Mouse (Mus musculus) kidney, embryonic 14.5 days (tissue): Measurements from ENCODE around the gene Tprkb. TPM values are rescaled to one million over a fixed set of nuclear protein-coding genes. Genes with fewer than 3 reads are reported as not detected.
A peak's percentile ranks its signal among the peaks of the same experiment; 100 is the strongest.
"Not testable (repeated sequence)": the region's sequence is repeated elsewhere in the genome, so short reads cannot be mapped to it uniquely, and the experiment has no call there.

Experiments
- ATAC-seq: fragments of 200-750 bp; cut with Nextera tagmentation; 2 replicates; pipeline ENCODE4 v1.8.0; 2017; ENCODE audit warnings: moderate number of reproducible peaks, mild to moderate bottlenecking, moderate TSS enrichment, moderate library complexity; ENCODE audit not compliant: low FRiP score, low TSS enrichment
- H3K27ac ChIP-seq: fragments of 300-500 bp; sonication (generic); 2 replicates; pipeline ENCODE4 v1.5.1; 2014; ENCODE audit warnings: low read depth, mild to moderate bottlenecking, low read length, moderate library complexity, mixed read lengths
- H3K27me3 ChIP-seq: fragments of 300-500 bp; sonication (generic); 2 replicates; pipeline ENCODE4 v1.6.1; 2014; ENCODE audit warnings: mild to moderate bottlenecking, low read length; ENCODE audit not compliant: control insufficient read depth, insufficient read depth
- H3K36me3 ChIP-seq: fragments of 300-500 bp; sonication (generic); 2 replicates; pipeline ENCODE4 v1.6.1; 2014; ENCODE audit warnings: low read length, mixed read lengths; ENCODE audit not compliant: control insufficient read depth, insufficient read depth
- H3K4me1 ChIP-seq: fragments of 300-500 bp; sonication (generic); 2 replicates; pipeline ENCODE4 v1.6.1; 2014; ENCODE audit warnings: low read length, mixed read lengths; ENCODE audit not compliant: control insufficient read depth, insufficient read depth
- H3K4me2 ChIP-seq: fragments of 300-500 bp; sonication (generic); replicated peaks from 2 replicates; pipeline ENCODE4 v1.6.1; 2014; ENCODE audit warnings: low read depth, mild to moderate bottlenecking, low read length
- H3K4me3 ChIP-seq: fragments of 300-500 bp; sonication (generic); 2 replicates; pipeline ENCODE4 v1.5.1; 2014; ENCODE audit warnings: mild to moderate bottlenecking, low read length
- H3K9ac ChIP-seq: fragments of 300-500 bp; sonication (generic); 2 replicates; pipeline ENCODE4 v1.6.1; 2014; ENCODE audit warnings: low read depth, mild to moderate bottlenecking, low read length, moderate library complexity
- H3K9me3 ChIP-seq: fragments of 300-500 bp; sonication (generic); 2 replicates; pipeline ENCODE4 v1.6.1; 2016; ENCODE audit warnings: low read length; ENCODE audit not compliant: control insufficient read depth
- WGBS: fragments of 180-500 bp; shearing (Covaris S2); extraction: QIAGEN DNeasy Blood & Tissue Kit; methylation state at CpG from one replicate; pipeline ENCODE4 v1.1.7; 2014; 5-methylcytosine and 5-hydroxymethylcytosine counted together
- polyA plus RNA-seq: library from polyadenylated mRNA; unstranded; fragments of >200 nt; fragmentation: Nextera tagmentation; extraction: Ambion mirVana; gene quantifications from 2 replicates; pipeline ENCODE4 v1.2.1, GENCODE M21; 2014

Gene Tprkb
- polyA plus RNA-seq, 1 experiment from 2014 or later, result 34.2 TPM

DNA sequence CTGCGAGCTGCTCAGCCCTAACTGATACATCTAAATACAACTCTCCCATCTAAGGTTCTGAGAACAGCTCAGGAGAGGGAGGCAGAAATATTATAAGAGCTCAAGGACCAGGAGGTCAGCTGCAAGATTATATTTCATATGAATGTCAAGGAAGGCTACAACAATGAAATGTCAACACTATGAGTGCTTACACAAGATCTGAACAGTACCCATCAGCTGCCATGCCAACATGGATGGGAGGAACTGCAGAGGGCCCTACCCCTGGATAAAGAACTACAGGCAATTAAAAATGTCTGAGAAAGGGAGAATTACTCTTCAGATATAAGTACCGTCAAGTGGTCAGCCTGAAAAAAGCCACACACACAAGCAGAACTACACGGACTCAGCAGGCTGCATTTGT lies 45.9 kb downstream of the Tprkb start:
- H3K9ac ChIP-seq, result no peak overlapping the region
- WGBS, result 89% methylated on average over 3 of the region's 3 CpGs

DNA sequence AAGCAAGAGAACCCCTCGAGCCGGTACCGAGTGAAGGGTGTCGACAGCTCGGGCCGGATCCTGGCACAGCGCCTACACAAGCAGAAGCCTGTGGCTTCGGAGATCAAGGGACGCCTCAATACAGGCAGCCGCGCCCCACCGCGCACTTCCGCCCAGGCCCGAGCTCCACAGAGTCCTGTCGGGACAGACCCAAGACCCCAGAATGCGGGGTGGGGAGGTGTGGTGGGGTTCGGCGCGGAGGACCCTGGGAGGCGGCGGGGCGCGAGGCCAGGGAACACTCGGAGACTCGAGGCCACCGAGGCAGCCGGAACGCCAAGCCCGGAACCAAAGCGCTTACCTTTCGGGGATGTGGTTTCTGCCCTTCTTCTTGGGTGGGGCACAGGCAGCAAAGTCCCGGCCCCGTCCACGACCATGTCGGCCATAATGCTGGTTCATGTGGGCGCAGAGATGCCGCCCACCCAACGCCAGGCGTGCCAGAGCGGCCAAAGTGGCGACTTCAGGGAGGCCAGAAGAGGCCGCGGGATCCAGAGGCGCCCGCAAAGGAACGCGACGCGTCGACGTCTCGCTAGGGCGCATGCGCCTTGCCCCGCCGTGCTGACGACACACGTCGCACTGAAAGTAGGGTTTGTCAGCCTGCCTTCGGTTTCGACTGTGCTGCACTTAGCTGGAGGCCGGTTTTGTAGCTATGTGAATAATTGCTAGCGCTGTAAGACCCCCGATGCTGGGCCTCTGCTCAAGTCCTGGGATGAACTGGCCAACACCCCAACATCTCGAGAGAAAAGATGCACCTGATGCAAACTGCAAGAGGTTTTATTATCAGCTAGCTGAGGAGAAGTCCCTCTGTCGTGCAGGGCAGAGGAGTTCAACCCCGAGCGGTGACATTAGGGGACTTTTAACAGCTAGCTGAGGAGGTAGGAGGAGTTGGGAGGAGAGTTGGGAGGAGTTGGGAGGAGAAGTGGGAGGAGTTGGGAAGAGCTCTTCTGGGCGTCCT lies 49.7 kb downstream of the Tprkb start, which contains the start of gene Dusp11:
Gene Dusp11, minus strand, starts transcription at position 567 of the 991 bp plus-strand sequence.
- Histone ChIP-seq H3K27me3 (no peaks in the 10 kb centered on the region), H3K9ac (peak within 1 kb of the TSS; percentile 95), H3K27ac (peak within 1 kb of the TSS; percentile 96), H3K4me1 (peaks cover 5% of the 10 kb centered on the region), H3K4me2 (peak within 1 kb of the TSS; percentile 54), H3K9me3 (no peaks in the 10 kb centered on the region), H3K36me3 (peaks cover 25% of the 10 kb centered on the region), H3K4me3 (peak within 1 kb of the TSS; percentile 92)
- WGBS, result under 1% methylated on average over 70 of the region's 70 CpGs
- ATAC-seq, result peak; percentile 96

More for the DNA sequence above, 45.9 kb downstream of the Tprkb start:
- Histone ChIP-seq H3K9me3 (no peaks in the 10 kb centered on the region), H3K27me3 (no peaks in the 10 kb centered on the region), H3K27ac (no peak overlapping the region), H3K36me3 (peaks cover 56% of the 10 kb centered on the region), H3K4me1 (peaks cover 5% of the 10 kb centered on the region), H3K4me2 (no peak overlapping the region), H3K4me3 (no peak overlapping the region)
- no peak for ATAC-seq

GRCm38 (mm10) chr6:85966081-85966480 lies 54.4 kb downstream of the Tprkb start:
- H3K4me2 ChIP-seq, H3K27ac ChIP-seq, ATAC-seq, H3K9me3 ChIP-seq, H3K27me3 ChIP-seq, H3K9ac ChIP-seq, H3K4me1 ChIP-seq, H3K4me3 ChIP-seq, H3K36me3 ChIP-seq: not testable (repeated sequence)
- WGBS, result 29% methylated on average over 4 of the region's 6 CpGs

DNA sequence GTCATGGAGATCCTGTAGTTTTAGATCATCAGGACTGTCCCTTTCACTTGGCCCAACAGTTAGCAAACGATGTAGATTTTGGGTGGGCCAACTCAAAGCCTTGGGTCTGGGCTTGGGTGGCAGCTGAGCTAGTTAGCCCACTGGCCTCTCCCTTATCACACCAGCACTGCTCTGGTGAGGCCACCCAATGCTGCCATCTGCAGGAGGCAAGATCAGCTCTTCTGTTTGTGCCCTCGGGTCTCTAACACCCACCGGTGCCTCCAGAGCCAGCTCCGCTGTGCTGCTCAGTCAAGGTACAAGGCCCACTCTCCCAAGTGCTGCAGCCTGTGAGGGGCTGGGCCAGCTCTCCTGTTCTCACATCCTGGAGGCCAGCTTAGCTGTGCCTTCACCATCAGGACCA lies 55.0 kb downstream of the Tprkb start:
- H3K9me3 ChIP-seq, result no peaks in the 10 kb centered on the region
- no peak overlapping the region for H3K27ac ChIP-seq
- no peaks in the 10 kb centered on the region for H3K4me1 ChIP-seq
- no peaks in the 10 kb centered on the region for H3K27me3 ChIP-seq
- H3K9ac ChIP-seq, result no peak overlapping the region
- H3K4me3 ChIP-seq, result no peak overlapping the region
- H3K4me2 ChIP-seq, result no peak overlapping the region
- 73% methylated on average over 4 of the region's 4 CpGs for WGBS
- ATAC-seq, result no peak; the same call in 1 of the 2 replicates
- H3K36me3 ChIP-seq, result no peaks in the 10 kb centered on the region

- Histone ChIP-seq H3K4me1 (no peaks in the 10 kb centered on the region), H3K27me3 (no peaks in the 10 kb centered on the region), H3K9me3 (no peaks in the 10 kb centered on the region), H3K36me3 (no peaks in the 10 kb centered on the region), H3K9ac (no peak overlapping the region), H3K4me3 (no peak overlapping the region), H3K27ac (no peak overlapping the region), H3K4me2 (no peak overlapping the region)
- no peak for ATAC-seq
- 69% methylated on average over 2 of the region's 2 CpGs for WGBS
Measured at GRCm38 (mm10) chr6:85969889-85970288, 58.2 kb downstream of the Tprkb start.

DNA sequence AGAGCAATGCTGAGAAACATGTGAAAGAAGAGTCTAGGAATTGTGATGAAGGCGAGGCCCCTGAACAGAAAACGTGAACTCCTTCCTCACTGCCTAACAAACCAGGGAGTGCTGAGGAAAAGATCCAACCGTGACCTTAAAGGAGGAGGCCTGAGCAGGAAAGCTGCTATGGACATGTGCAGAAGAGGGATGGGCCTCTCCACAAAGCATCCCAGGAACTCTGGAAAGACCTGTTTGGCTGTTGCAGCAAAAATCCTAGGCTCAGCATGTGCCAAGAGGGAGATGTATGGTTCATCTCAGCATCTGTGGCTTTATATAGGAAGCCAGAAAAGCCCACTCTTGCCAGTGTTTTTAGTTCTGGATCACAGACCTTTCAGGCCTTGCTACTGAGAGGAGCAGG lies 61.0 kb downstream of the Tprkb start:
- H3K9me3 ChIP-seq, result no peaks in the 10 kb centered on the region
- H3K27me3 ChIP-seq, result no peaks in the 10 kb centered on the region
- no peaks in the 10 kb centered on the region for H3K36me3 ChIP-seq
- H3K4me3 ChIP-seq, result no peak overlapping the region
- H3K4me2 ChIP-seq, result no peak overlapping the region
- H3K4me1 ChIP-seq, result no peaks in the 10 kb centered on the region
- 76% methylated on average over 3 of the region's 3 CpGs for WGBS
- no peak overlapping the region for H3K27ac ChIP-seq
- H3K9ac ChIP-seq, result no peak overlapping the region
- no peak for ATAC-seq

- H3K9me3 ChIP-seq, result no peaks in the 10 kb centered on the region
- no peak overlapping the region for H3K4me3 ChIP-seq
- no peak overlapping the region for H3K4me2 ChIP-seq
- no peaks in the 10 kb centered on the region for H3K4me1 ChIP-seq
- no peaks in the 10 kb centered on the region for H3K36me3 ChIP-seq
- H3K9ac ChIP-seq, result no peak overlapping the region
- no peak for ATAC-seq
- H3K27ac ChIP-seq, result no peak overlapping the region
- no peaks in the 10 kb centered on the region for H3K27me3 ChIP-seq
- WGBS, result 75% methylated on average over 3 of the region's 3 CpGs
Measured at GRCm38 (mm10) chr6:85973336-85973735, 61.7 kb downstream of the Tprkb start.

DNA sequence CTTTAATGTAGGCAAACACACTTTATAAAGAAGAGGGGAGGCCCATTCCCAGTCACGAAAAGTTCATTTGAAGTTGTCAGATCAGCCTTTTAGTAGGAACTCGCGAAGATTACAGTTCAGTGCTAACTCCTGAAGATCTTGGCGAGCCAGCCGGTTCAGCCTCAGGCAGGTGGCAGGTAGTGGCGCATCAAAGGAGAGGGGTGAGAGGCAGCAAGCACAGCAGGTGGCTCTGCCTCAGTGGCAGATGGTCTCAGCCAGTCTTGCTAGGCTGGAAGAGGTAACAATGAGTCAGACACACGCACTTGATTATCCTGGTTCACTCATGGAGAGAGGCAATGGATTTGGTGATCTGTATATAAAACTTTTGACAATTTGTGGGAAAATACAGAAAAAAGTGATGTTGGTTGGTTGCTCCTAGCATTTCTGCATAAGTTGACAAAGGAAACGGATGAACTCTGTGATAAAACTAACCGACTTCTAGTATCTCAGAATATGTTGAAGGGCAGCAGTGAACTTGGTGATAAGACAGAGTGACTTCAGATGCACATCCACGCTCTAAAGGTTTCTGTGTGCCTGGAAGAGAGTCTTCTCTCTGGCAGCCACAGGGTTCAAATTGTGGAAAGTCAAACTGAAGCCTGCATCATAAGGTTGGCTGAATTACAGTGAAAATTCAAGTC lies 63.4 kb downstream of the Tprkb start:
- H3K27me3 ChIP-seq, result no peaks in the 10 kb centered on the region
- no peak overlapping the region for H3K4me2 ChIP-seq
- H3K9ac ChIP-seq, result no peak overlapping the region
- WGBS, result 56% methylated on average over 10 of the region's 10 CpGs
- no peak overlapping the region for H3K4me3 ChIP-seq
- H3K4me1 ChIP-seq, result no peaks in the 10 kb centered on the region
- H3K36me3 ChIP-seq, result no peaks in the 10 kb centered on the region
- H3K27ac ChIP-seq, result no peak overlapping the region
- H3K9me3 ChIP-seq, result peaks cover 3% of the 10 kb centered on the region; the same call in 1 of the 2 replicates
- no peak for ATAC-seq

DNA sequence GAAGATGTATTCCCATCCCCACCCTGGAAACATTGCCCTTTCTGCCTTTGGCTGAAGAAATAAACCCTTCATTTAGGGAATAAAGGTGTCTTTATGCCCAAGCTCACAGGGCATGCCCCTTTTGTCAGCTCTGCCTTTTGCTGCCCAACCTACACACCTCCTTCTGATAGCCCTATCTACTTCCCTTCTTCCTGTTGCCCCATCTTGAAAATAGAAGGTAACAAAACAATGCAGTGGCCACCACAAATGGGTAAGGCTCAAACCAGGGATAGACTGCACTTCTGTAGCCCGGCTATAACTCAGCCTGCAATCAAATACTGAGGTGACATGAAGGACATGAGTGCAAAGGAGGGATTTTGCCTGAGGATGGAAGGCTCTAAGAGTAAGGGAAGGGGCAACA lies 64.1 kb downstream of the Tprkb start:
- Histone ChIP-seq H3K4me3 (no peak overlapping the region), H3K27ac (no peak overlapping the region), H3K36me3 (no peaks in the 10 kb centered on the region), H3K9me3 (peaks cover 3% of the 10 kb centered on the region; the same call in 1 of the 2 replicates), H3K4me2 (no peak overlapping the region), H3K27me3 (no peaks in the 10 kb centered on the region), H3K4me1 (no peaks in the 10 kb centered on the region), H3K9ac (no peak overlapping the region)
- WGBS, result 93% methylated on average over 1 of the region's 1 CpGs
- no peak for ATAC-seq
